Mouse (Mus musculus) c-Kit-positive CD71-positive TER-119-negative erythroid progenitor cells, embryonic 14.5 days (primary cell): ENCODE data around the gene Lhx2.

Experiments used
- DNase-seq: peaks from one replicate; pipeline ENCODE4 v3.0.0-alpha.2; 2013; ENCODE audit warnings: low read depth

Gene Lhx2

DNA sequence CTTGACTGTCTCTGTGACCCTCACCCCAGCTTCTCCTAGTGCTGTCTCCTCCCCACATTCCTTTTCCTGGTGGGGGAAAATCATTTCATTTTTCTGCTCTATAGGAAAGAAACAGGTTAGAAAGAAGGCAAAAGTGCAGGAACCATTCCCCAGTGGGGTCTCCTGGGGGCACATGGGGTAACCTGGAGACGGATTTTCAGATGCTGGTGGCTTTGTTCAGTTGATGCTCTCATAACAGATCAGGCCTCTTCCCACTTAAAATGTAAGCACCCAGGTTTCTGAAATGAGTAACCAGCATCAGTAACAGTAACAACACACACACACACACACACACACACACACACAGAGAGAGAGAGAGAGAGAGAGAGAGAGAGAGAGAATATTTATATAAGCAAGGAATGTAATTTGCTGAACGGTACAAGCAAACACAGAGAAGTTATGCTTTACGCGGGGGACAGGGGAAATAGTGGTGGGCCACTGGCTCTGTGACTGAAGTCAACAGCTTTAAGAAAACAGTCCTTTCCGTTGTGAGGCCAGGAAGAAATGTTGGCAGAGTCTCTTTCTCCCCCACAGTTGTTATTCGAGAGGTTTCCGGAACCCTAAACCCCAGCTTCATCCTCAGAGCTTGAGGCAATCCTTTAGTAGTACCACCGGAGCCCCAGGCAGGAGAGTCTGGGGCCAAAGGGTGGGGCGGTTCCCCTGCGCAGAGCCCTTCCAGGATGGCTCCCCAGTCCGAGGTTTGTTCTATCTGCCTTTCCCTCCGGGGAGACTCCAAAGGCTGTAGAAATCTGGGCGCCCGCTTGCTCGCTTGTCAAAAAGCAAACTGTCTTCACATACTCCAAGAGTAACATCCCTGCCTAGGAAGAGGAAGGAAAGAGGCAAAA, 8.0 kb downstream of the Lhx2 start:
- DNase-seq, result no peak

GRCm38 (mm10) chr2:38347811-38348551, 8.9 kb downstream of the Lhx2 start:
- no peak for DNase-seq

GRCm38 (mm10) chr2:38348660-38349420, 9.8 kb downstream of the Lhx2 start:
- DNase-seq, result no peak

DNA sequence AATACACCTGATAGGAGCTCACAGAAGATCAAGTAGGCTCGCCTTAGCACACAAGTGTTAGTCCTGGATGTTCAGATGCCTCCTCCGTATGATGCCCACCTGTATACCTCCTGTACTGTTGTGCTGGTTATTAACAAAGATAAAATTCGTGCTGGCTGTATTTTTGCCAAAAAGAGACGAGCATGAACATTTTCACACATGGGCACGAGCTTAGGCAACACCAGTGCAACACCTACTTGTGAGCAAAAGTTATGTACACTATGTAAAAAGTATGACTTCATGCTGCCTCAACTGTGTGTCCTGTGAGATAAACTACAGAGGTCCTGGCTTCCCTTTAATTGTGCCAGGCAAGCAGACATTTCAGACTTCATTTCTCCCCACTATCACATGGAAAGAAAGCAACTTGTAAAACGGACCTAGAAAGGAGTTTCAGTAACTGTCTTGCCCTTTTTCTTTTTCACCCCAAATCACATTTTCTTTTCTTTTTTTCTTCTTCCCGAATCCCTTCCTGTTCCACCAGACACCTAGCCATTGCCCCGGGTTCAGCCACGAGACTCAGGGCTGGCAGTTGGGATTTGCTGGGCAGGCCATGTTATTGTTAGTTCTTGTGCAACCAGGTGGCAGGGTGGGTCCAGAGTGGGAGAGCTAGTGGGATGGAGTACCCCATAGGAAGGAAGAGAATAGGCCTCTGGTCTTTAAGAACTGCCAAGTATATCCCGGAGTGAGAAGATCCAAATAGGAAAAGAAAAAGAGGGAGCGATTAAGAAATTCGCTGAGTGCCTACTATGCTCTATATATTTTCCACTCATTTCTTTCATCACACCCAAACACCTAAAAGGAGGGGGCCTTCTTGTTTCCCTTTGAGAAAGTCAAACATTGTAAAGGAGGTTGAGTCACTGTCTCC, 10.6 kb downstream of the Lhx2 start:
- DNase-seq, result no peak

DNA sequence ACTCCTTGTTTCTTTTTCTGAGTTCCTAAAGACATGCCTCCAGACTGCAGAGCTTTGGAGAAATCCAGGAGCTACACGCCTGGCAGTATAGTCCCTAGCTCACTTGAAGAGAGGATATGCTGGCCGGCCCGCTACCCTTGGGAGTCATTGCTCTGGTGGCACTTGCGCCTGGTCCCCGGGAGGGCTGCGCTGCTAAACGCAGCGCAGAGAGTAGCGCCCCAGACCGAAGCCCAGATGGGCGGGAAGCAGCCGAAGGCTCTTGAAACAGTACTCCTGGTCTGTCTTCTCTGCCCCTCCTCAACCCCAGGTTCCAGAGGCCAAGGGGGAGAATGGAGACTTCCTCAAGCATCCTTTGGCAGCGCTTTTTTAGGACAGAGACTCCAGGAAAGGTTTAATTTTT, 11.3 kb downstream of the Lhx2 start:
- DNase-seq, result no peak

DNA sequence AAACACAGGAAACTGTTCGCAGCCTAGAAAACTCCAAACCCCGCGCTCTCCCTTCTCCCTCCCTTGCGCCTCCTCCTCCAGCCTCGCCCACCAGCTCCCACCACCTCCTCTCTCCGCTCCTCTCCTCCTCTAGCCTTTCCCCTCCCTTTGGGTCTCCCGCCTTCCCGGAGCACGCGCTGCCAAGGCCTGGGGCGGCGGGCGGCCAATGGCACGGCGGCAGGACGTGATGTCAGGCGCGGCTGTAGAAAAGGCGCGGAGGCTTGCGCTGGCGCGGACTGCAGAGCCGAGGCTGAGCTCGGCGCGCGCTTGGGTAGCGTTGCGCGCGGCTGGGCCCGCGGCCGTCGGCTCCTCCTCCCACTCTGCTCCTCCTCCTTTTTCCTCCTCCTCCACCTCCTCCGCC, 11.7 kb downstream of the Lhx2 start:
- DNase-seq, result peak; percentile 35

GRCm38 (mm10) chr2:38351641-38352320, 12.7 kb downstream of the Lhx2 start:
- DNase-seq, result no peak

DNA sequence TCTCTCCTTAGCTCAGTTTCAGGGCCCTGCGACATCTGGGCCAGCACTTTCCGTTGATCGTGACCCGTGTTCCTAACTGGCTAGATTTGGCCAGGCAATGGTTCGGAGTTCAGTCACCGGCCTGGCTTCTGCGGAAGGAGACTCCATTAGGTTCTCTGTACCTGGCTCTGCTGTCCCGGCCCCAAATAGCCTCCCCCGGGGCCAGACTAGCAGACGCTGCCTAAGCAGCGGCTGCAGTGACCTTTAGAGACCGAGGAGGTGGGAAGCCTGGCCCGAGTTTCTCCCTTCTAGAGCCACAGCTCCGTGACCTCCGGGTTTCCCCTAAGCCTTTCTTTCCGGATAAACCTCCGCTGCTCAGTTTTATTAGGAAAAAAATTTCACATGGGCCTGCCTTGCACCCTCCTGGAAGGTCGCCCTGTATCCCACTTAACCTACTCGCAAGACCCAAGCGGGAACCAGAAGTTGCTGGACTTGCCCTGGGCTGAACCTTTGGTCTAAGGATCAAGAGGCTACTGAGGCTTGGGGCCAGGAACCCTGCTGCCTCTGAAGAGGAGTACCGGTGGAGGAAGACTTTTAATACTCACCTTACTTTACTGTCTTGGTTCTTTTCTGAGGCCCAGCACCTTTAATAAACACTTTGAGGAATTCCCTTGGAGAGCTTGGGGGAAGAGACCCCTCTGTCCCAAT, 13.4 kb downstream of the Lhx2 start:
- no peak for DNase-seq

DNA sequence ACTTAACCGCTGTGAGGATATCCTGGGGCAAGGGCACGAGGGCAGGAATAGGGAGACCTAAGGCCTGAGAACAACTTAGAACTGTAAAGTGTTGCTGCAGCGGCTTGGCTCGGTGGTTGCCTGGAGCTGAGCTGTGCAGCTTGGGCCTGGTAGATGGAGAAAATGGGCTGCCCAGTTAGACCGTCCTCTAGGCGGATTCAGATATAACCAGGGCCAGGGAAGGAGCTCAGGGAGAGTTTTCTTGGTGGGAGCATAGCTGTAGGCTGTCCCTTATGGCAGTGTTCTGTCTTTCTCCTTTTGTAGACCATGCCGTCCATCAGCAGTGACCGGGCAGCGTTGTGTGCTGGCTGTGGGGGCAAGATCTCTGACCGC, 13.9 kb downstream of the Lhx2 start:
- no peak for DNase-seq

DNA sequence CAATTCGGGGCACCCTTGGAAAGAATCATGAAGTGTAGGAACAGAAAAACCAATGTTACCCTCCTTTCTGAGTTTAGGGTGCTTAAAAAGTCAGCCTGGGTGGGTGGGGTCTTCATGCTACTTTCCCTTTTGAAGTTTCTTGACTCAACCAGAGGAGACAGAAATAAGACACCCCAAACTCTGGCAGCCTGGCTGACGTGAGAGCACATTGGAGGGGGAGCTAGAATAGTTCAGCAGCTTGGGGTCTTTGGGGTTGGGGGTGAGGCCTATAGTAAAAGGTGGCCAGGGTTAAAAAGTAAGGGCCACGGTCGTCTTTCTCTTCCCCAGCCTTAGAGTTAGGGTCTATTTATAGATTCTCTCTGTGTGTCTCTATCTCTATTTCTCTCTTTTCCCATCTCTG, 14.6 kb downstream of the Lhx2 start:
- DNase-seq, result no peak

DNA sequence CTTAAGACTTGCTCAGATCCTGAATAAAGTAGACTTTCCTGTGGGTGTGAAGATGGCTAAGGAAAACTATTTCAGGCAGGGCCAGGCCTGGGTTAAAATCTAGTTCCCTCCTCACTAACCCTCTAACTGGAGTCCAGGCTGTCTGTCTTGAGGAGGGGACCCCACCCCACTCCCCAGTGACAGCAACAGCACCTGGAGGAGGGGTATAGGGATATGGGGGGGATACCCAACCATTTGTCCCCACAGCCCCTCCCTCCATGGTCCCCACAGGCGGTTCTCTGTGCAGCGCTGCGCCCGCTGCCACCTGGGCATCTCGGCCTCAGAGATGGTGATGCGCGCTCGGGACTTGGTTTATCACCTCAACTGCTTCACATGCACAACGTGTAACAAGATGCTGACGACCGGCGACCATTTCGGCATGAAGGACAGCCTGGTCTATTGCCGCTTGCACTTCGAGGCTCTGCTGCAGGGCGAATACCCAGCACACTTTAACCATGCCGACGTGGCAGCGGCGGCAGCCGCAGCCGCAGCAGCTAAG, 15.2 kb downstream of the Lhx2 start:
- DNase-seq, result no peak

DNA sequence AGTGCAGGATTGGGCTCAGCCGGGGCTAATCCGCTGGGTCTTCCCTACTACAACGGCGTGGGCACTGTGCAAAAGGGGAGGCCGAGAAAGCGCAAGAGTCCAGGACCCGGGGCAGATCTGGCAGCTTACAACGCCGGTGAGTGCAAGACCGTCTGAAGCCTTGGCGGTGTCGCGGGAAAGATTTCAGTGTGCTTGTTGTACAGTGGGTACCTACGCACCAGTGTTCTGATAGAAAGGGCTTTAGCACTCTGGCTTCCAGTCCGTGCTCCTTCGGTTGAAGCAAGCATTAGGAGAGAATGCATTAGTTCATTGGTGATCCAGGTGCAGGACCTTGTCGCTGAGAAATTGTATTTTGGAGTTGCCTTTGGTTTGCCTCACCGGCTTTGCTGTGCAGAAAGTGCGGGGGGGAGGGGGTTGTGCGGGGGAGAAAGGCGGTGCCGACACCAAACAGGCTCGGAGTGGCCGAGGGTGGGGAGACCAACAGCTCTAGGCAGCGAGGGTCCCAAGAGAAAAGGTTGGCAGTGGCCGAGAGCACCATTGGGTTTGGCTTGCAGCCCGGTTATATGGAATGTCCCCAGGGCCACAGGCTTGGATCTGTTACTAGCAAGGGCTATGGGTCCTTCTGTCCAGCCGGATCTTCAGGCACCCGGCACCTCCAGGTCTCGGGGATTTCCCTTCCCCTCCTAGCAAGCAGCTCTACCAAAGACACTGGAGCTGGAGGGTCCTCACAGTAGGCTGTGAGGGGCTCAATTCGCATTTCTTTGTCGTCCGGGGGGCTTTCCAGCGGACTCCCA, 15.8 kb downstream of the Lhx2 start:
- DNase-seq, result no peak

- DNase-seq, result no peak
Measured at GRCm38 (mm10) chr2:38355731-38356427, 16.8 kb downstream of the Lhx2 start.

- DNase-seq, result no peak
Measured at GRCm38 (mm10) chr2:38356428-38357260, 17.6 kb downstream of the Lhx2 start.

- no peak for DNase-seq
Measured at GRCm38 (mm10) chr2:38357294-38358246, 18.5 kb downstream of the Lhx2 start.

GRCm38 (mm10) chr2:38358611-38359010, 19.5 kb downstream of the Lhx2 start:
- DNase-seq, result no peak

DNA sequence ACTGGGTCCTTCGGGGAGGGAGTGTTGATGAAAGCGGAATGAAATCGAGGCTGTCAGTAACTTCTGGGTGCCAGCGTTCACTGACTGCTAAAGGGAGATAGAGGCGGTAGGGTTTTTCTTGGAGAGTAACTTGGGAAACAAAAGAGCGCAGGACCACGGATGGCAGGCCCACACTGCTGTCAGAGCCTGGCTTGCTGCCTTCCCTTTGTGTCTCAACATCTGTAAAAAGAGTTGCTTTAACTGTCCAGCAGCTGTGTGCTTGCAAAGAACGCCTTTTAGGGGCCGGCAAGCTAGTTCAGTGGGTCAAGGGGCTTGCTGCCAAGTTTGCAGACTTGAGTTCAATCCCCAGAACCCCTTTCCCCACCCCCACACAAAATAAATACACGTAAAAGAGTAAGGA, 20.1 kb downstream of the Lhx2 start:
- DNase-seq, result no peak
